Mouse (Mus musculus): ENCODE measurements around the gene 2010315B03Rik. TPM values are rescaled to one million over a fixed set of nuclear protein-coding genes. Genes with fewer than 3 reads are reported as not detected.

2010315B03Rik gene
- 0.84 and 0.98 TPM in 2 replicates for polyA plus RNA-seq (2012; rRNA removed; ENCODE audit: low replicate concordance)

DNA sequence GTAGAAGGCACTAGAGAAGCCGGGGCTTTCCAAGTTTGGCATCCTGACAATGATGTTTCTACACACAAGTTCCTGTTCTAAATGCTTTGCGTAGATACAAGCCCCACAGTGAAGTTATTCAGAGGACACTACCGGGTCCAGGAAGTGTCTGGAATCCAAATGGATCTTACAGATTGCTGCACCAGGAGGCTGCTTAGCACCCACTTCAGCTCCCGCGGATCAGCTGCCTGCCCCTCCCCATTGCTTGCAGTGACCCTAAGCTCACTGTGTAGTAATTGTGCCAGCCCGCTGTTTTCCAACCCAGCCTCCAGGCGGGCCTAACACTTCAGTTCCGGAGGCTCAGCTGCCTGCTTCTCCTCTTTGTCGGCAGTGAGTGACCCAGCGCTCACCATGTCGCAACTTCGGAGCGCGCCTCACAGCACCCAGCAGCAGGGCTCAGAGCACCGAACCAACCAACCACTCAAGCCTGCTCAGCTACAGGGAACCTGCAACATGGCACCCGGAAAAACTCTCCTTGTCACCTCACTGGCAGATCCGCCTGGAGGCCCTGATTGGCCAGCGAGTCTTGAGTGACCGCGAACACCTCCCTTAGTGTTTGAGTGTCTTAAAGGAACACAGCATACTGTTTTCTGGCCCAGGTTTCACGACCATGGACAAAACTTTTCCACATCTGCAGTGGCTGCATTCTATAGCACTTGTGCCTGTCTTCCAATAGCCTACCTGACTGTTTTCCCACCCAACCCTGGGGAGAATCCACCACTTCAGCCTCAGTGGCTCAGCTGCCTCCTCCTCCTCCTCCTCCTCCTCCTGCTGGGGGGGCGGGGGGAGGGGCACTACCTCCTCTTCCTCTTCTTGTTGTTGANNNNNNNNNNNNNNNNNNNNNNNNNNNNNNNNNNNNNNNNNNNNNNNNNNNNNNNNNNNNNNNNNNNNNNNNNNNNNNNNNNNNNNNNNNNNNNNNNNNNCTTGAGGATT, at the start of gene 2010315B03Rik:
Gene 2010315B03Rik (minus strand): TSS at position 526 of the 972 bp plus-strand sequence.

Other genes with a start within 250 kb of the 2010315B03Rik start
- 0.07 and 0.09 TPM in 2 replicates for gene Ccr2, start 210.7 kb downstream of the 2010315B03Rik start, polyA plus RNA-seq (2012; rRNA removed; ENCODE audit: low replicate concordance)
- gene Ccr5, start 191.2 kb downstream of the 2010315B03Rik start, polyA plus RNA-seq (2012; rRNA removed; ENCODE audit: low replicate concordance): 0.13 and 0.16 TPM in 2 replicates
- 293 and 429 TPM in 2 replicates for gene Ppp2r3d, start 164.2 kb upstream of the 2010315B03Rik start, polyA plus RNA-seq (2012; rRNA removed; ENCODE audit: low replicate concordance)
- not detected in 2 replicates for gene Gm21836, start 181.1 kb upstream of the 2010315B03Rik start, polyA plus RNA-seq (2012; rRNA removed; ENCODE audit: low replicate concordance)

Data from duodenum, adult 2 months (tissue).